Mouse (Mus musculus) spleen, postnatal 36 days (tissue): ENCODE measurements around the gene Tmem120b.
A peak's percentile ranks its signal among the peaks of the same experiment; 100 is the strongest.

Experiments used
- DNase-seq, 2 experiments: peaks; one replicate each; pipeline ENCODE4 v3.0.0; 2022; ENCODE audit warnings: low spot score in 2 of 2, mixed read lengths in 1 of 2

The Tmem120b gene

GRCm38 (mm10) chr5:123128426-123129169 lies 60.4 kb downstream of the Tmem120b start:
- peak; percentile 95 to 96 for DNase-seq

DNA sequence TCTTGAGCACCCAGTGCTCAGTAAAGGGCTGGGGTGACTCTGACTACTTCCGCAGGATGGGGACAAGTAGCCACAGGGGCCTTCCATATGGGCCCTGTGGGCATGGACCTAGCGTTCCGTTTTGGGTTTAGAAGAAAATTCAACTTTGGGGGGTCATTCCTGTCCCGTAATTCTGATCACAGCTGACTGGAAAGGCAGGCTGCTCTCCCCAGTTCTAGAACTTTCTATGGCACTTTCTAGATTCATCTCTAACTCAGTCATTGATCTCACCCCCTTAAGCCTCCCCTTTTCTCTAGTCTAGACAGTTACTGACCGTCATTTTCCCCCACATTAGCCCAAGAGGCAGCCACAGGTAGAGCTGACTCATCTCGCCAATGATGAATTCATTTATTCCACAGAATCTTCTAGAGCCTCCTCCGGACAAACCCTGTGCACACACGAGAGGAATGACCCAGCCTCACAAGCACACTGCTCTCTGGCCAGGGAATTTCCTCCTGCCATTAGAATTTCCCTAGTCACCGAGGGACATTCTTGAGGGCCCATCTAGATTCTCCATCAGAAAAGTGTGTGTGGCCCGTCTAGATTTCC lies 61.0 kb downstream of the Tmem120b start:
- no peak for DNase-seq

GRCm38 (mm10) chr5:123130030-123130813 lies 62.0 kb downstream of the Tmem120b start:
- DNase-seq = no peak

- DNase-seq = no peak
These were observed 62.6 kb downstream of the Tmem120b start for GRCm38 (mm10) chr5:123130814-123131148.

DNA sequence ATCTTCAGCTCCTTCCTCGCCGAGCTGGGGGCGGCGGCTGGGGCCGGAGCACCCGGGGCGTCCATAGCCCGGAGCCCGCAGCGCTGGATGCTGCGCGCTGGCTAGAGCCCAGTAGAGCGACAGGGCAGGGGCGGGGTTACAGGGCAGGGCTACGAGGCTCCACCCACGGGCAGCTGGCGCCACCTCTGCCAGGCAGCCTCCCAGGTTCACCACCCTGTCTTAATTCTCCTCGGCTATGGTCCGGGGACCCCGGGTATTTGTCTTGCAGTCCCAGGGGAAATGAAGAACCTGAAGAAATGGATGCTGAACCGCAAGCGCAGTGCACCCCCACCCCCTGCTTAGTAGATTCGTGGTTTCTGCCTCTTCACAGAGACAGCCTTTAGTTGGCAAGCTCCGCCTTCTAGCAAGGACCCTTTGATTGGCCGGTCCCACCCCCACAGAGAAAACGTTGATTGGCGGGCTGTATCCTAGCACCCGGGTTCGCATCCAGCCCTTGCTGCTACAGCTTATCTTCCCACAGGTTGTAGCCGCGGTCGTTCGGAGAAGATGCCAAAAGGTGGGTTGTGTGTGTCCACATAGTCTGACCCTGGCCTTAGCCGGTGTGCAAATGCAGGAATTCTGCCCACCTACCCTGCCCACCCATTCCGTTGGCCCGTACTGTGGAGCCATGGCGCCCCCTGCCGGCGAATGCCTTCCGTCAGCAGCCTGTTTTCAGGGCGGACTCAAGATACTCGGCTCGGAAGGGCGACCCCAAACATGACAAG lies 64.3 kb downstream of the Tmem120b start, which contains the start of gene Rhof:
TSS of gene Rhof (minus strand) at position 385 of the 764 bp plus-strand sequence.
- DNase-seq = peak; percentile 92 to 93

- peak; percentile 76 to 84 for DNase-seq
These were observed 65.0 kb downstream of the Tmem120b start for GRCm38 (mm10) chr5:123133083-123133783.

DNA sequence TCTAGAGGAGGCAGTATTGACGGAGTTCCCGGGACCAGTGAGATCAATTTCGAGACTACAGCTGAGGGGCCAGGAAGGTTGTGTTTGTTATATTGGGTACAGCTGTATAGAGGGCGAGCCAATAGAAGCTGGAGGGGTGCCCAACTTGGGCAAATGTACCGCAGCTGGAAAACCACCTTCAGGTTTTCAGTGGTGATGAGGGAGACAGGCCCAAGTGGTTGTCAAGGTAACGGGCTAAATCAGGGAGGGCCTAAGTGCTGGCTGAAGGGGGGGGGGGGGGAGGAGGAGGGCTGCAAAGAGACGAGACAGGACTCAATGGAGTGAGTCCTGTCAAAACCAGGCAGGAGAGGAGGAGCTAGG lies 65.5 kb downstream of the Tmem120b start:
- DNase-seq = no peak

DNA sequence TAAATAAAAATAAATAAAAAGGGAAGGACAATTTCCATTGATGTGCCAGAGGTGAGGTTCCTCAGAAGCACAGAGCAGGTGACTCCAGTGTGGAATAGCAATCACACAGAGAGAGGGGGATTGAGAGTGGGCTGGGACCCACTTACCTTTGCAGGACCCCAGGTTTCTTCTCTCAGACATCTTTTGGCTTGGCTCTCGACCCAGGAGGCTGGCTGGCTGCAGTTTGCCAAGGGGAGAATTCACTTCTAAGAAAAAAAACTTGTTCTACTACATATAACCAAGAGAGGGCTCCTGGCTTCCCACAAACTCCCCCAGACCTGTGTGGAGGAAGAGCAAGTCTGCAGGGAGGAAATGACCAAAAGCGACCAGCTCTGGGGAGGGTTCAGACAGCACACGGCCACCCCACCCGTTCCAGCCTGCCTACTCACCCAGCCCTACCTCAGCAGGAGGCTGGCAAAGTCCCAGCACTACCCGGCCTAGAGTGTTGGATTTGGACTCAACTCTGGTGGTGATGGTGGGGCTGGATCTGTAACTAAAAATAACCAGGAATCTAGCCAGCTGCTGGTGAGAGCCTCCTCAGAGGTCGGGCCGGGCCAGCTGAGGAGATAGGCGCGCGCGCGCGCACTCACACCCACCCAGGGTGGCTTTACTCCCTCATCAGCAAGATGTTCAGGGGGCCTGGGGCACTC lies 66.1 kb downstream of the Tmem120b start:
- no peak for DNase-seq

- DNase-seq = no peak
These were observed 66.7 kb downstream of the Tmem120b start for GRCm38 (mm10) chr5:123134875-123135382.

DNA sequence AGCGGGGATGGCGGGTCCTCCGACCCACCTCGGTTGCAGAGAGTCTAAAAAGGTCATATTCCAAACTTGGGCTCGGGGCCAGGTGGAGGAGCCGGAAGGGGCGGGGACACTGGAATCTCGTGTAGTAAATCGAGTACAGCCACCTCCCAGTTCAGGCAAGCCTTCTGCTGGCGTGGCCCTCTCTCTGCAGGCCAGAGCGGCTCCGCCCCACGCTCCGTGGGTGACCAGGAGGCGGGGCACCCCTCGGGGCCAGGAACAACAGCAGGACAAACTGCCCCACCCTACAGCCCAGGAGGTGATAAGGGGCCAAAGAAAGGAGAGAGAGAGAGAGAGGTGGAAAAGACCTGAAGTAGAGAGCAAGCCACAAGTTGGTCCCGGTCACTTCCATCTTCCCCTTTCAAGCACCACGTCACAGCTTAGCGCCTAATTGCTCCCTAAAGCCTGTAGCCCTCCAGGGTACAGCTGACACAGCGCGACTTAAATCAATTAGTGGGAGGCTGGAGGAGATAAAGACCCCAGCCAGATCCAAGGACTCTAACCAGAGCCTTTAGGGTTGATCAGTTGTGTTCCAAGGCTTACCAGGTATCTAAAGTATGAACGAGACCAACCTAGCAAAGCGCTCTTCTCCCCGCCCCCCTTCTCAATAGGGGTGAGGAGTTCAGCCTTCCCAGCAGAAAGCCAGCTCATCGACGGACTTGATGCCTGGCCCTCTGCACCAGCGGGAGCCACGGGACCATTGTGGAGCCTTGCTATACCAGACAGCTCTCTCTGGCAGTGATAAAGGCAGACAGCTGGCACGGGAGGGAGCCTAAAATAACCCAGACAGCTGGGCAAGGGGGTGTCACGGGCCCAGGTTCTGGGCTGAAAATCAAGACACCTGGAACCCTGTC lies 67.5 kb downstream of the Tmem120b start:
- peak; percentile 64 to 66 for DNase-seq

GRCm38 (mm10) chr5:123136361-123137043 lies 68.3 kb downstream of the Tmem120b start:
- peak; percentile 75 to 78 for DNase-seq

- peak; percentile 71 to 81 for DNase-seq
These were observed 69.1 kb downstream of the Tmem120b start for GRCm38 (mm10) chr5:123137044-123137909.

- no peak for DNase-seq
These were observed 69.7 kb downstream of the Tmem120b start for GRCm38 (mm10) chr5:123137910-123138229.

GRCm38 (mm10) chr5:123138230-123138911 lies 70.2 kb downstream of the Tmem120b start:
- peak in 1 of 2 experiments; percentile 57 for DNase-seq

- DNase-seq = peak; percentile 76 to 85
These were observed 70.9 kb downstream of the Tmem120b start for GRCm38 (mm10) chr5:123138953-123139721.
